Mouse (Mus musculus): Measurements from ENCODE around the gene Mad2l1bp.

Mad2l1bp gene

DNA sequence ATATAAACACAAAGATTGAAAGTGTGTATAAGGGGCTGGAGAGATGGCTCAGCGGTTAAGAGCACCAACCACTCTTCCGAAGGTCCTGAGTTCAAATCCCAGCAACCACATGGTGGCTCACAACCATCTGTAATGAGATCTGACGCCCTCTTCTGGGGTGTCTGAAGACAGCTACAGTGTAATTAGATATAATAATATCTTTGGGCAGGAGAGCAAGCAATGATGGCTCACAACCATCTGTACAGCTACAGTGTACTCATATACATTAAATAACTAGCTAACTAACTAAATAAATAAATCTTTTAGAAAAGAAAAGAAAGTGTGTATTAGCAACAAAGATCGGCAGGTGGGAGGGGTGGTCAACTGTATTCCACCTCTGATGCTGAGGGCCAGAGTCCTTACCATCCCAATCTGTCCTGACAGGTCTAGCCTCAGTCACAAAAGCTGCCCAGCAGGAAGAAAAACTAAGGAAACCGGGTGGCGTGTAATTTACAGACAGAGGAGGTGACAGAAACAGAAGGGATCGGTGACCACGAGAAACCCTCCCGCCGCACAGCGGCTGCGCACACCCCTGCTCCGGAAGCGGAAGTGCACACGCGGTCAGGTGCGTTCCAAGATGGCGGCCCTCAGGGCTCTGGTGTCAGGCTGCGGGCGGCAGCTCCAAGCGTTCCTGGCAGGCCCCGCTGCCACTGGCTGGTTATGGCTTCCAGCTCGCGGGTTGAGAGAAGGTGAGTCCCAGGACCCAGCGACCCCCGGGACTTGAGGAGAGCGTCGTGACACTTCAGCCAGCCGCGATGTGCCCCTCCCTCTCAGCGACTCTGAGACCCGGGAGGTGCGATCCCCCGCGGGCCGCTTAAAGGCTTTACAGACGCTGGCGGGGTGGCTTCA is 42.7 kb downstream of the Mad2l1bp start, which contains the start of gene Mrps18a:
TSS of gene Mrps18a (plus strand) at position 585 of the 888 bp plus-strand sequence.
- DNase-seq (ENCODE audit: low read depth, low spot score) = peak; percentile 76

DNA sequence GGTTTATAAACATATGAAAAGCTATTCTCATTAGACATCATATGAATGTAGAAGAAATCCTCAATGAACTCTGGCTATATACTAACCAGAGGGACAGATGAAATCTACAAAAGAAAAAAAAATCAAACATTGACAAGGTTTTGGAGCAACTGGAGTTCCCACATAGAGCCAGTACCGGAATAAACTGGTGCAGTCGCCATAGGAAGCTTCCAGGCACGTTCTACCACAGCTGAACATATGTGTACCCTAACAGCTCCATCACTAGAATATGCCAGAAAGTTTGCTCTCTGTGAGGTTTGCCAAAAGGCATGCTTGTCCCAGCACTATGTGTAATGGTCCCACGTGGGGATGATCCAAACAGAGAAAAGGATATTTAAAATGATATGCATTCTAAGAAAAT is 45.1 kb downstream of the Mad2l1bp start:
- no peak for DNase-seq (ENCODE audit: low read depth, low spot score)

DNA sequence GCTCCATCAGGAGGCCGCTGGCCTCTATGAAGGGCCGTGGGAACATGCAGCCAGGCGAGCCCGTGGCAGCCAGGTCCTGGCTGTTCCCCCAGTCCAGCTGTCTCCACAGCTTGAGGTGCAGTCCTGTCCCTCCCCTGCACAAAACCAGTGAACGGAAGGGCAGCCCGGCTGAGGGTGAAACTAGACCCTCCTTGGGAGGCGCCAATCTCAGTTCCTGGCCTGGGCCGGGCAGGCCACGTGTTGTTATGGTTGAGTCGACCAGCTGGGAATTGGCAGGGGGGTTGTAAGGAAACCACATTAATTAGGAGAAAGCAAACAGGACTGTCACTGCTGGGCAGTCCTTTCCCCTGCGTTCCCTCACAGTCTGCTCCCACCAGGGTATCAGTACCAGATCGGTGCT is 48.9 kb downstream of the Mad2l1bp start:
- DNase-seq (ENCODE audit: low read depth, low spot score) = peak; percentile 80

DNA sequence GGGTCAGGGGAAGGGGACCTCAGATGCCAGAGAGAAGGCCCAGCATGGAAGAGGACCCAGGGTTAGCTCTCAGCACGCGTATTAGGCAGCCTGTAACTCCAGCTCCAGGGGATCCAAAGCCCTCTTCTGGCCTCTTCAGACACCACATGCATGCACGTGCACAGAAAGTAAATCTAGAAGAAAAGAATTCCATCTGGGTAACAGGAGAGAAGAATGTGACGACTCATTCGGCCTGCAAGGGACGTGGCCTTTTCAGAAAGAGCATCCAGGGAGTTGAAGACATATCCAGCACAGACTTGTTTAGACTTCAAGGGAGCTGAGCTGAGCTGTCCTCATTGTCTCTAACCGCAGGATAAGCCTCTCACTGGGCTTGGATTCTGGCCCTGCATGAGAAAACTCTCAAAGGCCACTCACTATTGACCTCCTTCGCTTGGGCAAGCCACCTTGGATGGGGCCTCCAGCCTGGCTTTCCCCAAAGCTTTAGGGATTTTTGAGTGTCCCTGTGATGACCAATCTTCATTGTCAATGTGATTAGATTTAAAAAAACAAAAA is 50.7 kb downstream of the Mad2l1bp start:
- no peak for DNase-seq (ENCODE audit: low read depth, low spot score)

DNA sequence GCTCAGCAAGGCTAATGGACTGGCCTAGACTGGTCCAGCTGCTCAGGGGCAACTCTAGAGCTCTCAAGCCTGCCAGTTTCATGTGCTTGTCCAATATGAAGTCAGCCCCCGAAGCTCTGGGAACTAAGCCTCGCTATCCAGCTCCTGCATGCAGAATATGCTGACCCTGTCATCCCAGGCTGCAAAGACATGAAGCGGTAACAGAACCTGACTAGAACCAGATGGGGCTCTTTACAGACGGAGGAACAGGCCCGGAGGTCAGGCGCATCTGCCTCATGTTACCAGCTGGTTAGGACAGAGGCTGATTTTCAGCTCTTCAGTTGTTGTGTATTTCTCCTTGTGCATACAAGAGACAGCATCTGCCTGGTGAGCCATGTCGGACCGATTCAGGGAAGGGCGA is 51.4 kb downstream of the Mad2l1bp start:
- DNase-seq (ENCODE audit: low read depth, low spot score) = no peak

DNA sequence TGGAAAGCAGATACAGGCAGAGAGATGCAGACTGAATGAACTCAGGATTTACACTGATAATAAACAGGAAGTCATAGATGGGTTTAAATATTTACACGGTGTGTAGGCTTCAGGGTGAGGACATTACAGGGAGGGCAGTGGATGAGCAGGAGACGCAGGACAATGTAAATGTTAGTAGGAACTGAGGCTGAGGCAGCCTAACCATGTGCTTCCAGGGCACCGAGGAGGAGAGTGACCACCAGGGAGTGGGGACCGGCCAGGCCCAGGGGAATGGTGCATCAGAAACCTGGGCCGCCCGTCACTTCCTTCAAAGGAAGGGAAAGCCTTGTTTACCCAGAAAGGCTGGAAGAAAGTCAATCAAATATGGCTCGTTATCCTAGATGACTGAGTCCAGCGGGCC is 54.8 kb downstream of the Mad2l1bp start:
- DNase-seq (ENCODE audit: low read depth, low spot score) = no peak

All from skeletal muscle tissue, adult 2 months (tissue).